Mouse (Mus musculus) common myeloid progenitor, adult 5-6 weeks (primary cell): ENCODE results near the gene Vmn1r157. TPM values are rescaled to one million over a fixed set of nuclear protein-coding genes. Genes with fewer than 3 reads are reported as not detected.
"Not testable (repeated sequence)": the region's sequence is repeated elsewhere in the genome, so short reads cannot be mapped to it uniquely, and the experiment has no call there.

Experiments used
- ATAC-seq: replicated peaks from 2 replicates; pipeline ENCODE4 v1.8.0; 2016; ENCODE audit warnings: low read depth, mild to moderate bottlenecking, moderate TSS enrichment, inconsistent platforms; ENCODE audit not compliant: poor library complexity, severe bottlenecking
- total RNA-seq: library from RNA; stranded (forward); fragments of 200-1000, 187-1606 nt; gene quantifications from 2 replicates; pipeline ENCODE4 v1.2.3, GENCODE M21; 2017

Vmn1r157 gene
- not detected in 2 replicates for total RNA-seq

DNA sequence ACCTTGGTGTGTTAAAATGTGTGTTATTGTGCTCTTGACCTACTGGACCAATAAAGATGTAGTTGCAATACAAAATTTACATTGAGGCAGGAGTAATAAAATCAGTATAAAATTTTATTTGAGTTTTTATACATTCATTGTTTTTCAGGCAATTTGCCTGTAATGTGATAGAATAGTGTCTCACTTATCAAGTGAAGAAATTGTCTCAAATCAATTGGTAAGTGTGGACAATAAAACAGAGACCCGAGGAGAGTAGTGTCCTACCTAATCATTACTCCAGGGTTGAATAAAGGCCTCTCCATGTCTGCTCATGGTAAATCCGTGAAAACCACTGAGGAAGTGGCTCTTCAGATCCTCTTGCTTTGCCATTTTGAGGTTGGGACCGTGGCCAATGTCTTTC, at the start of gene Vmn1r157:
TSS of gene Vmn1r157 (plus strand) at position 301 of the 400 bp plus-strand sequence.
- not testable (repeated sequence) for ATAC-seq

DNA sequence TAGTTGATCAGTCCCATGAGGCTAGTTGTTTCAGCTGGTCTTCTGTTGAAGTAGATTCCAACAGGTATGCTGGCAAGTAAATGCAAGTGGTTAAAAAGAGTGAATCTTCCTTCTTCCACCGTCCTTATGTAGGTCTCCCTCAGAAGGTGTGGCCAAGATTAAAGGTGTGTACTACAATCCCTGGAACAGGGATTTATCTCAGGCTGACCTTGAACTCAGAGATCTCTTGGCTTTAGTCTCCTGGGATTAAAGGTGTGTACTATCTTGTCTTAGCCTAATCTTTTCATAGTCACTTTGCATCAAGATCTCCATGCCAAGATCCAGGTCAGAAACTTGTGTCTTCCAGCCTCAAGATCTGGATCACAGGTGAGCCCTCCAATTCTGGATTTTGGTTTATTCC, 41.9 kb upstream of the Vmn1r157 start, which contains the start of gene Gm4567:
TSS of gene Gm4567 (minus strand) at position 101 of the 400 bp plus-strand sequence.
- not testable (repeated sequence) for ATAC-seq

DNA sequence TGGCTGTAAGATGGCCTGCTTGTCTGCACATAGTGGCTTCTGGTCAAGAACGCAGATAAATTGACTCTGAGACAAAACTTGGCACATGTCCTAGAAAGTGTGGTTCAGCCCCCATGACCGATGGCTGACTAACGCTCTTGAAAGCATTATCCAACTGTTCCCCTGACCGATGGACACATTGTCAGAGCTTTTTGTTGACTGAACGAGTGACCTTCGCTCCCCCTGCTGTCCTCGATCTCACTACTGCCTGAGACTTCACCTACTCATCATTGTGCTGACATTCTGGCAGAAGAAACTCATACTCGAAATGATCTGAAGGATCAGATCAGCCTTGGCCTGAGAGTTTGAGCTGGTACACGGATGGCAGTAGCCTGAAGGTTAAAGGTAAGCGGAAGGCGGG, 14.5 kb downstream of the Vmn1r157 start:
- ATAC-seq: not testable (repeated sequence)

DNA sequence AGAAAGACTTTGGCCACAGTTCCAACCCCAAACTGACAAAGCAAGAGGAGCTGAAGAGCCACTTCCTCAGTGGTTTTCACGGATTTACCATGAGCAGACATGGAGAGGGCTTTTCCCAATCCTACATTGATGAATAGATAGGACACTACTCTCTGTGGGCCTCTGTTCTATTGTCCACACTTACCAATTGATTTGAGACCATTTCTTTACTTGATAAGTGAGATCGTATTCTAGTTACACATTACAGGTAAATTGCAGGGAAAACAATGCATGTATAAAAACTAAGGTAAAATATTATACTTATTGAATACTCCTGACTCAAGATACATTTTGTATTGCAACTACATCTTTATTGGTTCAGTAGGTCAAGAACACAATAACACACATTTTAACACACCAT, 29.2 kb downstream of the Vmn1r157 start, which contains the start of gene Vmn1r158:
TSS of gene Vmn1r158 (minus strand) at position 101 of the 400 bp plus-strand sequence.
- ATAC-seq: not testable (repeated sequence)

Other genes starting within 250 kb of the Vmn1r157 start
- not detected in 2 replicates for gene Vmn1r152, start 238.7 kb upstream of the Vmn1r157 start, total RNA-seq
- gene Gm8677, start 226.8 kb upstream of the Vmn1r157 start, total RNA-seq: not detected in 2 replicates
- not detected in 2 replicates for gene Gm4201, start 196.4 kb upstream of the Vmn1r157 start, total RNA-seq
- not detected in 2 replicates for gene Gm4565, start 173.6 kb upstream of the Vmn1r157 start, total RNA-seq
- not detected in 2 replicates for gene Vmn1r155, start 103.7 kb upstream of the Vmn1r157 start, total RNA-seq
- not detected in 2 replicates for gene Gm8693, start 69.4 kb upstream of the Vmn1r157 start, total RNA-seq
- gene Gm4567, start 42.0 kb upstream of the Vmn1r157 start, total RNA-seq: not detected in 2 replicates
- not detected in 2 replicates for gene Vmn1r158, start 29.1 kb downstream of the Vmn1r157 start, total RNA-seq
- gene Vmn1r159, start 81.9 kb downstream of the Vmn1r157 start, total RNA-seq: not detected in 2 replicates
- not detected in 2 replicates for gene Vmn1r160, start 109.5 kb downstream of the Vmn1r157 start, total RNA-seq
- gene Gm4214, start 223.0 kb downstream of the Vmn1r157 start, total RNA-seq: not detected in 2 replicates